Mouse (Mus musculus): ENCODE data around the gene Sstr5.

GRCm38 (mm10) chr17:25538945-25539875 lies 42.1 kb upstream of the Sstr5 start:
- TF ChIP-seq POLR2A (IDR thresholded peaks at IDR 0.05; ENCODE audit: low read depth, low read length), result no peak
- TF ChIP-seq CTCF (conservative IDR thresholded peaks at IDR 0.05; ENCODE audit: insufficient read depth, insufficient read length, low read depth, low read length), result no peak
